Mouse (Mus musculus) CD8-positive naive resting alpha-beta T cell, adult 57 days (primary cell): ENCODE results near the gene Mtrf1l. TPM values are rescaled to one million over a fixed set of nuclear protein-coding genes. Genes with fewer than 3 reads are reported as not detected.

Experiments
- total RNA-seq: library from RNA; stranded (reverse); gene quantifications from one replicate; pipeline ENCODE4 v1.2.4, GENCODE M21; 2023

The Mtrf1l gene
- total RNA-seq: 19.8 TPM

GRCm38 (mm10) chr10:5823740-5824491 lies at the start of gene Mtrf1l:
Mtrf1l (minus strand) TSS chr10:5823910.

GRCm38 (mm10) chr10:5805243-5805730 lies 18.4 kb downstream of the Mtrf1l start, which contains the start of gene Fbxo5:
Fbxo5 (minus strand) TSS chr10:5805600.

Other genes starting within 250 kb of the Mtrf1l start
- not detected for gene Myct1, start 230.1 kb downstream of the Mtrf1l start, total RNA-seq
- gene Vip, start 184.7 kb downstream of the Mtrf1l start, total RNA-seq: not detected
- gene Fbxo5, start 18.3 kb downstream of the Mtrf1l start, total RNA-seq: 6.4 TPM
- gene Rgs17, start 98.5 kb upstream of the Mtrf1l start, total RNA-seq: not detected